Mouse (Mus musculus) lung, embryonic 15.5 days (tissue): Measurements from ENCODE around the gene Drg1. TPM values are rescaled to one million over a fixed set of nuclear protein-coding genes. Genes with fewer than 3 reads are reported as not detected.
"Not testable (repeated sequence)": the region's sequence is repeated elsewhere in the genome, so short reads cannot be mapped to it uniquely, and the experiment has no call there.

ENCODE experiments used
- ATAC-seq: fragments of 200-750 bp; cut with Nextera tagmentation; 2 replicates; pipeline ENCODE4 v1.8.0; 2017; ENCODE audit warnings: moderate number of reproducible peaks, borderline replicate concordance; ENCODE audit not compliant: low FRiP score, low TSS enrichment; ENCODE audit errors: extremely low read depth
- H3K27ac ChIP-seq: fragments of 300-500 bp; sonication (generic); 2 replicates; pipeline ENCODE4 v1.5.1; 2015; ENCODE audit warnings: moderate library complexity, mild to moderate bottlenecking, inconsistent platforms
- H3K27me3 ChIP-seq: fragments of 300-500 bp; sonication (generic); 2 replicates; pipeline ENCODE4 v1.6.1; 2015; ENCODE audit warnings: inconsistent platforms
- H3K36me3 ChIP-seq: fragments of 300-500 bp; sonication (generic); 2 replicates; pipeline ENCODE4 v1.6.1; 2015; ENCODE audit warnings: inconsistent platforms
- H3K4me1 ChIP-seq: fragments of 300-500 bp; sonication (generic); 2 replicates; pipeline ENCODE4 v1.6.1; 2015; ENCODE audit warnings: inconsistent platforms
- H3K4me2 ChIP-seq: fragments of 300-500 bp; sonication (generic); 2 replicates; pipeline ENCODE4 v1.6.1; 2015; ENCODE audit warnings: inconsistent platforms, mild to moderate bottlenecking, moderate library complexity
- H3K4me3 ChIP-seq: fragments of 300-500 bp; sonication (generic); 2 replicates; pipeline ENCODE4 v1.5.1; 2015; ENCODE audit warnings: mild to moderate bottlenecking, inconsistent platforms
- H3K9ac ChIP-seq: fragments of 300-500 bp; sonication (generic); 2 replicates; pipeline ENCODE4 v1.6.1; 2015; ENCODE audit warnings: inconsistent platforms
- H3K9me3 ChIP-seq: fragments of 300-500 bp; sonication (generic); 2 replicates; pipeline ENCODE4 v1.6.1; 2016; ENCODE audit warnings: inconsistent platforms
- WGBS: fragments of 180-500 bp; shearing (Covaris S2); methylation state at CpG from one replicate; pipeline ENCODE4 v1.1.7; 2015; 5-methylcytosine and 5-hydroxymethylcytosine counted together
- polyA plus RNA-seq: library from polyadenylated mRNA; unstranded; fragments of >200 nt; fragmentation: Nextera tagmentation; extraction: Ambion mirVana; gene quantifications from 2 replicates; pipeline ENCODE4 v1.2.1, GENCODE M21; 2015

The Drg1 gene
- polyA plus RNA-seq, 1 experiment from 2014 or later, result 251 TPM

- H3K9ac ChIP-seq, H3K27ac ChIP-seq, H3K4me1 ChIP-seq, H3K4me3 ChIP-seq, H3K27me3 ChIP-seq, H3K36me3 ChIP-seq, H3K4me2 ChIP-seq, H3K9me3 ChIP-seq: not testable (repeated sequence)
- WGBS, result 58% methylated on average over 5 of the region's 5 CpGs
- ATAC-seq, result peak; percentile 28; the same call in 1 of the 2 replicates
These were observed 103.8 kb downstream of the Drg1 start for GRCm38 (mm10) chr11:3162236-3162897.

- WGBS, result 47% methylated on average over 1 of the region's 2 CpGs
- not testable (repeated sequence) for H3K9me3 ChIP-seq, H3K27ac ChIP-seq, H3K4me3 ChIP-seq, H3K4me1 ChIP-seq, H3K36me3 ChIP-seq, ATAC-seq, H3K27me3 ChIP-seq, H3K9ac ChIP-seq, H3K4me2 ChIP-seq
These were observed 104.8 kb downstream of the Drg1 start for GRCm38 (mm10) chr11:3161370-3161769.

GRCm38 (mm10) chr11:3158800-3159199, 107.4 kb downstream of the Drg1 start:
- not testable (repeated sequence) for H3K4me1 ChIP-seq, H3K9ac ChIP-seq, H3K9me3 ChIP-seq, H3K4me3 ChIP-seq, H3K36me3 ChIP-seq, H3K27me3 ChIP-seq, H3K27ac ChIP-seq, ATAC-seq, H3K4me2 ChIP-seq
- 85% methylated on average over 4 of the region's 4 CpGs for WGBS

- WGBS, result 94% methylated on average over 6 of the region's 6 CpGs
- not testable (repeated sequence) for H3K27ac ChIP-seq, H3K4me1 ChIP-seq, H3K4me3 ChIP-seq, ATAC-seq, H3K4me2 ChIP-seq, H3K9me3 ChIP-seq, H3K27me3 ChIP-seq, H3K36me3 ChIP-seq, H3K9ac ChIP-seq
These were observed 108.2 kb downstream of the Drg1 start for GRCm38 (mm10) chr11:3157996-3158395.

- not testable (repeated sequence) for H3K4me3 ChIP-seq, ATAC-seq, H3K9me3 ChIP-seq, H3K4me2 ChIP-seq, H3K9ac ChIP-seq, H3K4me1 ChIP-seq, H3K27ac ChIP-seq, H3K36me3 ChIP-seq, H3K27me3 ChIP-seq
- WGBS, result 84% methylated on average over 3 of the region's 3 CpGs
These were observed 109.2 kb downstream of the Drg1 start for GRCm38 (mm10) chr11:3156991-3157390.

- peak; percentile 19; the same call in 1 of the 2 replicates for ATAC-seq
- H3K4me2 ChIP-seq, H3K4me1 ChIP-seq, H3K27me3 ChIP-seq, H3K27ac ChIP-seq, H3K4me3 ChIP-seq, H3K9me3 ChIP-seq, H3K9ac ChIP-seq, H3K36me3 ChIP-seq: not testable (repeated sequence)
- 75% methylated on average over 1 of the region's 1 CpGs for WGBS
These were observed 112.4 kb downstream of the Drg1 start for GRCm38 (mm10) chr11:3153666-3154397.

GRCm38 (mm10) chr11:3151358-3151757, 114.9 kb downstream of the Drg1 start:
- not testable (repeated sequence) for H3K9ac ChIP-seq, H3K27me3 ChIP-seq, H3K27ac ChIP-seq, H3K4me2 ChIP-seq, H3K36me3 ChIP-seq, H3K4me3 ChIP-seq, H3K9me3 ChIP-seq, H3K4me1 ChIP-seq
- 0 out of 2 replicates have a peak, but pooled peaks have one; percentile 23 for ATAC-seq
- WGBS, result 94% methylated on average over 4 of the region's 4 CpGs

GRCm38 (mm10) chr11:3150677-3151003, 115.6 kb downstream of the Drg1 start:
- H3K27me3 ChIP-seq, H3K4me2 ChIP-seq, H3K4me3 ChIP-seq, H3K9ac ChIP-seq, H3K27ac ChIP-seq, ATAC-seq, H3K9me3 ChIP-seq, H3K4me1 ChIP-seq, H3K36me3 ChIP-seq: not testable (repeated sequence)
- 94% methylated on average over 12 of the region's 12 CpGs for WGBS

- not testable (repeated sequence) for H3K4me1 ChIP-seq, H3K27ac ChIP-seq, H3K9ac ChIP-seq, H3K27me3 ChIP-seq, H3K4me3 ChIP-seq, H3K4me2 ChIP-seq, ATAC-seq, H3K9me3 ChIP-seq, H3K36me3 ChIP-seq
- 97% methylated on average over 24 of the region's 24 CpGs for WGBS
These were observed 116.1 kb downstream of the Drg1 start for GRCm38 (mm10) chr11:3150003-3150676.

GRCm38 (mm10) chr11:3149471-3149870, 116.7 kb downstream of the Drg1 start:
- H3K4me3 ChIP-seq, H3K27me3 ChIP-seq, H3K4me1 ChIP-seq, H3K4me2 ChIP-seq, H3K9me3 ChIP-seq, ATAC-seq, H3K36me3 ChIP-seq, H3K9ac ChIP-seq, H3K27ac ChIP-seq: not testable (repeated sequence)
- 70% methylated on average over 4 of the region's 4 CpGs for WGBS

GRCm38 (mm10) chr11:3146806-3147205, 119.4 kb downstream of the Drg1 start:
- not testable (repeated sequence) for H3K4me3 ChIP-seq, H3K27me3 ChIP-seq, ATAC-seq, H3K36me3 ChIP-seq, H3K27ac ChIP-seq, H3K9me3 ChIP-seq, H3K4me2 ChIP-seq, H3K4me1 ChIP-seq, H3K9ac ChIP-seq
- 91% methylated on average over 2 of the region's 2 CpGs for WGBS

GRCm38 (mm10) chr11:3145359-3146165, 120.7 kb downstream of the Drg1 start:
- not testable (repeated sequence) for H3K9me3 ChIP-seq, H3K9ac ChIP-seq, H3K27me3 ChIP-seq, H3K36me3 ChIP-seq, ATAC-seq, H3K4me2 ChIP-seq, H3K4me3 ChIP-seq, H3K27ac ChIP-seq, H3K4me1 ChIP-seq
- 75% methylated on average over 9 of the region's 9 CpGs for WGBS
